Mouse (Mus musculus) kidney, embryonic 15.5 days (tissue): ENCODE data around the gene Msi1. TPM values are rescaled to one million over a fixed set of nuclear protein-coding genes. Genes with fewer than 3 reads are reported as not detected.
A peak's percentile ranks its signal among the peaks of the same experiment; 100 is the strongest.

ENCODE experiments used
- ATAC-seq: fragments of 200-750 bp; cut with Nextera tagmentation; replicated peaks from 2 replicates; pipeline ENCODE4 v1.8.0; 2017; ENCODE audit warnings: moderate TSS enrichment; ENCODE audit not compliant: low FRiP score
- H3K27ac ChIP-seq: fragments of 300-500 bp; sonication (generic); 2 replicates; pipeline ENCODE4 v1.5.1; 2015; ENCODE audit warnings: mild to moderate bottlenecking, inconsistent platforms
- H3K27me3 ChIP-seq: fragments of 300-500 bp; sonication (generic); 2 replicates; pipeline ENCODE4 v1.6.1; 2015; ENCODE audit warnings: inconsistent platforms
- H3K36me3 ChIP-seq: fragments of 300-500 bp; sonication (generic); 2 replicates; pipeline ENCODE4 v1.6.1; 2015; ENCODE audit warnings: inconsistent platforms
- H3K4me1 ChIP-seq: fragments of 300-500 bp; sonication (generic); 2 replicates; pipeline ENCODE4 v1.6.1; 2015; ENCODE audit warnings: inconsistent platforms
- H3K4me2 ChIP-seq: fragments of 300-500 bp; sonication (generic); 2 replicates; pipeline ENCODE4 v1.6.1; 2015; ENCODE audit warnings: moderate library complexity, mild to moderate bottlenecking, inconsistent platforms
- H3K4me3 ChIP-seq: fragments of 300-500 bp; sonication (generic); replicated peaks from 2 replicates; pipeline ENCODE4 v1.5.1; 2015; ENCODE audit warnings: mild to moderate bottlenecking, inconsistent platforms
- H3K9ac ChIP-seq: fragments of 300-500 bp; sonication (generic); 2 replicates; pipeline ENCODE4 v1.6.1; 2015; ENCODE audit warnings: mild to moderate bottlenecking, inconsistent platforms
- H3K9me3 ChIP-seq: fragments of 300-500 bp; sonication (generic); replicated peaks from 2 replicates; pipeline ENCODE4 v1.6.1; 2016; ENCODE audit warnings: inconsistent platforms
- WGBS: fragments of 180-500 bp; shearing (Covaris S2); methylation state at CpG from one replicate; pipeline ENCODE4 v1.1.7; 2015; ENCODE audit warnings: mixed read lengths; 5-methylcytosine and 5-hydroxymethylcytosine counted together
- polyA plus RNA-seq: library from polyadenylated mRNA; unstranded; fragments of >200 nt; fragmentation: Nextera tagmentation; extraction: Ambion mirVana; gene quantifications from 2 replicates; pipeline ENCODE4 v1.2.1, GENCODE M21; 2015

Msi1 gene
- polyA plus RNA-seq, 1 experiment from 2014 or later, result 22.0 TPM

DNA sequence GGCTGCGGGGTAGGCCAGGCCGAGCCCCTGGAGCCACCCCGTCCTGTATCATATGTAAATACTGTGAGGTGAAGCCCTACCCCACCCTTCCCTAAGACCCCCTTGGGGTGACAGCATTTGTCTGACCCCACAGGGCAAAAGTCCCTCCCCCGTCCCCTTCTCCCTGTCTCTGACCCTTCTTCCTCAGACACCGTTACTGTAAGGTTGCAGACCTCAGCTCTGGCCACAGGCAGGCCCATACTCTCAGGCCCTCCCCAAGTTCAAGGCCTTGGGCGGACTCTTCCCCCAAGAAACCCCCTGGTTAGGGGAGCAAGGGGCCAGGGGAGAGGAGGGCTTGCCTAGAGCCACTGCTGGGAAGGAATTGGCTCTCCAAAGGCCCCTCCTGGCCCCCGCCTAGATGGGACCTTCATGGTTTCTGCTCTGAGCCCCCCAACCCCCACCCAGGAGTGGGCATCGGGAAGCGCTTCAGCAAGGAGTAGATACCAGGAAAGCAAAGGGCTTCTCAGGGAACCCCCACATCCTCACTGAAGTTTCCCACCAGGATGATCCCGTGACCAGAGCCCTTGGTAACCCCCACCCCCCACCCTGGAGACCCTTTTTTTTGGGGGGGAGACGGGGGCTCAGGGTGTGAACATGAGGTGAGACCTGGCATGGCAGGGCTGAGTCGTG, 25.2 kb downstream of the Msi1 start:
- ATAC-seq, result 0 out of 2 replicates have a peak, but pooled peaks have one; percentile 26
- WGBS, result 66% methylated on average over 12 of the region's 12 CpGs

GRCm38 (mm10) chr5:115455838-115456237, 26.4 kb downstream of the Msi1 start:
- WGBS, result 74% methylated on average over 7 of the region's 7 CpGs
- Histone ChIP-seq H3K27ac (no peak overlapping the region), H3K27me3 (no peaks in the 10 kb centered on the region), H3K36me3 (peaks cover 33% of the 10 kb centered on the region), H3K4me2 (no peak overlapping the region), H3K9me3 (no peaks in the 10 kb centered on the region), H3K4me1 (peaks cover 13% of the 10 kb centered on the region), H3K9ac (no peak overlapping the region), H3K4me3 (no peak overlapping the region)
- ATAC-seq, result no peak

More for the DNA sequence above, 25.2 kb downstream of the Msi1 start:
- H3K36me3 ChIP-seq, result peaks cover 45% of the 10 kb centered on the region
- no peak overlapping the region for H3K4me2 ChIP-seq
- peaks cover 13% of the 10 kb centered on the region for H3K4me1 ChIP-seq
- H3K4me3 ChIP-seq, result no peak overlapping the region
- H3K9me3 ChIP-seq, result no peaks in the 10 kb centered on the region
- no peaks in the 10 kb centered on the region for H3K27me3 ChIP-seq
- H3K27ac ChIP-seq, result peak overlapping the region; percentile 37; the same call in 1 of the 2 replicates
- no peak overlapping the region for H3K9ac ChIP-seq

GRCm38 (mm10) chr5:115458918-115459317, 29.5 kb downstream of the Msi1 start:
- no peak overlapping the region for H3K27ac ChIP-seq

GRCm38 (mm10) chr5:115464408-115465115, 35.2 kb downstream of the Msi1 start:
- no peaks in the 10 kb centered on the region for H3K36me3 ChIP-seq
- H3K4me1 ChIP-seq, result no peaks in the 10 kb centered on the region
- no peak overlapping the region for H3K9ac ChIP-seq
- WGBS, result 79% methylated on average over 18 of the region's 18 CpGs
- H3K27ac ChIP-seq, result no peak overlapping the region
- H3K9me3 ChIP-seq, result no peaks in the 10 kb centered on the region
- no peaks in the 10 kb centered on the region for H3K27me3 ChIP-seq
- ATAC-seq, result no peak
- H3K4me2 ChIP-seq, result no peak overlapping the region
- no peak overlapping the region for H3K4me3 ChIP-seq

More at GRCm38 (mm10) chr5:115458918-115459317, 29.5 kb downstream of the Msi1 start:
- WGBS, result 69% methylated on average over 13 of the region's 13 CpGs
- Histone ChIP-seq H3K9me3 (no peaks in the 10 kb centered on the region), H3K27me3 (no peaks in the 10 kb centered on the region), H3K4me3 (no peak overlapping the region), H3K36me3 (0 out of 2 replicates have a peak, but pooled peaks cover 5% of the 10 kb centered on the region), H3K4me2 (no peak overlapping the region), H3K9ac (no peak overlapping the region), H3K4me1 (peaks cover 11% of the 10 kb centered on the region)
- ATAC-seq, result no peak

- no peak for ATAC-seq
- Histone ChIP-seq H3K4me2 (no peak within 1 kb of the TSS), H3K27ac (no peak within 1 kb of the TSS), H3K9ac (no peak within 1 kb of the TSS), H3K27me3 (no peaks in the 10 kb centered on the region), H3K9me3 (no peaks in the 10 kb centered on the region), H3K4me1 (peaks cover 4% of the 10 kb centered on the region), H3K36me3 (no peaks in the 10 kb centered on the region), H3K4me3 (no peak within 1 kb of the TSS)
- WGBS, result 45% methylated on average over 9 of the region's 9 CpGs
These were observed 36.4 kb downstream of the Msi1 start, which contains the start of gene Pla2g1b for GRCm38 (mm10) chr5:115465642-115466420. Gene Pla2g1b, plus strand, starts transcription at chr5:115466262.

- Histone ChIP-seq H3K27ac (0 out of 2 replicates have a peak overlapping the region, but pooled peaks have one; percentile 11), H3K9me3 (no peaks in the 10 kb centered on the region), H3K4me2 (no peak overlapping the region), H3K4me3 (no peak overlapping the region), H3K4me1 (peaks cover 7% of the 10 kb centered on the region), H3K27me3 (no peaks in the 10 kb centered on the region), H3K36me3 (no peaks in the 10 kb centered on the region), H3K9ac (no peak overlapping the region)
- WGBS, result 50% methylated on average over 6 of the region's 6 CpGs
- ATAC-seq, result no peak; the same call in 1 of the 2 replicates
These were observed 40.4 kb downstream of the Msi1 start for GRCm38 (mm10) chr5:115469791-115470190.

DNA sequence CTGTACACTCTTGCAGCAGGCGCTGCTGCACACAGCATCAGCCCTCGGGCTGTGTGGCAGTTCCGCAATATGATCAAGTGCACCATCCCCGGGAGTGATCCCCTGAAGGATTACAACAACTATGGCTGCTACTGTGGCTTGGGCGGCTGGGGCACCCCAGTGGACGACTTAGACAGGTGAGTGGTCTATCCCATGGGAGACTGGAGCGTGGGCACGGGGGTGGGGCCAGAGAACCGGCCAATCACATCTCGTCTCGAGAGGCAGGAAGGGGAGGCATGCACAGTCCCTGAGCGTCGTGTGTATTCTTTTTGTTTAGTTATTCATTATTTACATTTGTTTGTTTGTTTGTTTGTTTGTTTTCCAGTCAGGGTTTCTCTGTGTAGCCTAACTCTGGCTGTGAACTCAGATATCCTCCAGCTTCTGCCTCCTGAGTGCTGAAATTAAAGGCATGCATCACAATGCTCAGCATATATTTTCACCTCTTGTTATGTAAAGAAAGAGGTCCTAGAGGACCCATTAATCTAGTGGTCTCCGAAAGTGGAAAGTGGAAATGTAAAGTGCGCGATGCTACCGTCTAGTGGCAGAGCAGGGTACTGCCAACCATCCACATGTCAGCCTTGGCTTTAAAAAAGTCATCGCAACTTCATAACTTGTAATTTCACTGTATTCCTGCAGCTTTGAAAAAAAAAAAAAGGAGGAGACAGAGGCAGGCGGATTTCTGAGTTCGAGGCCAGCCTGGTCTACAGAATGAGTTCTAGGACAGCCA, 41.5 kb downstream of the Msi1 start:
- Histone ChIP-seq H3K4me3 (no peak overlapping the region), H3K27ac (no peak overlapping the region), H3K9ac (no peak overlapping the region), H3K27me3 (no peaks in the 10 kb centered on the region), H3K4me2 (peak overlapping the region; percentile 33), H3K36me3 (no peaks in the 10 kb centered on the region), H3K9me3 (no peaks in the 10 kb centered on the region), H3K4me1 (peaks cover 14% of the 10 kb centered on the region)
- 32% methylated on average over 20 of the region's 20 CpGs for WGBS
- ATAC-seq, result no peak

DNA sequence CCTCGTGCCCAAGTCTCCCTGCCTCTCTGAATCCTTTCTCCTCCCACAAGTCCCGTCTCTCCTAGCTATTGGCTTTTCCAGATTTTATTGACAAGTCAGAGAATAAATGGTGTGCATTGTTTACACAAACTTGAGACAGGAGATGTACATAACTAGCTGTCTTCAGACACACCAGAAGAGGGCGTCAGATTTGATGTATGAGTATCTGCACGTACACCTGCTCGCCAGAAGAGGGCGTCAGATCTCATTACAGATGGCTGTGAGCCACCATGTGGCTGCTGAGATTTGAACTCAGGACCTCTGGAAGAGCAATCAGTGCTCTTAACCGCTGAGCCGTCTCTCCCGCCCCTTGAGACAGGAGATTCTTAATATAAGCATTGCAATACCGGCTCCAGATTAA, 43.8 kb downstream of the Msi1 start:
- H3K27ac ChIP-seq, result no peak overlapping the region
- H3K36me3 ChIP-seq, result peaks cover 8% of the 10 kb centered on the region; the same call in 1 of the 2 replicates
- no peak for ATAC-seq
- H3K4me1 ChIP-seq, result peaks cover 19% of the 10 kb centered on the region
- no peak overlapping the region for H3K4me3 ChIP-seq
- 74% methylated on average over 10 of the region's 10 CpGs for WGBS
- H3K9me3 ChIP-seq, result no peaks in the 10 kb centered on the region
- H3K9ac ChIP-seq, result no peak overlapping the region
- H3K4me2 ChIP-seq, result no peak overlapping the region
- no peaks in the 10 kb centered on the region for H3K27me3 ChIP-seq

- Histone ChIP-seq H3K27me3 (no peaks in the 10 kb centered on the region), H3K36me3 (peaks cover 9% of the 10 kb centered on the region; the same call in 1 of the 2 replicates), H3K4me2 (peak overlapping the region; percentile 12; the same call in 1 of the 2 replicates), H3K27ac (no peak overlapping the region), H3K4me1 (peaks cover 19% of the 10 kb centered on the region), H3K4me3 (no peak overlapping the region), H3K9me3 (no peaks in the 10 kb centered on the region), H3K9ac (no peak overlapping the region)
- WGBS, result 56% methylated on average over 22 of the region's 22 CpGs
- ATAC-seq, result no peak
These were observed 44.9 kb downstream of the Msi1 start for GRCm38 (mm10) chr5:115474174-115474828.

- 16% methylated on average over 22 of the region's 22 CpGs for WGBS
- Histone ChIP-seq H3K9ac (peak overlapping the region; percentile 41; the same call in 1 of the 2 replicates), H3K9me3 (no peaks in the 10 kb centered on the region), H3K27me3 (no peaks in the 10 kb centered on the region), H3K4me3 (peak overlapping the region; percentile 43), H3K4me1 (peaks cover 24% of the 10 kb centered on the region), H3K36me3 (peaks cover 13% of the 10 kb centered on the region; the same call in 1 of the 2 replicates), H3K27ac (peak overlapping the region; percentile 59), H3K4me2 (peak overlapping the region; percentile 63)
- ATAC-seq, result peak; percentile 84
These were observed 46.1 kb downstream of the Msi1 start for GRCm38 (mm10) chr5:115475337-115476106.
